Mouse (Mus musculus) liver, postnatal 0 days (tissue): ENCODE measurements around the gene Slc38a10. TPM values are rescaled to one million over a fixed set of nuclear protein-coding genes. Genes with fewer than 3 reads are reported as not detected.
A peak's percentile ranks its signal among the peaks of the same experiment; 100 is the strongest.

Source experiments
- ATAC-seq: fragments of 200-750 bp; cut with Nextera tagmentation; 2 replicates; pipeline ENCODE4 v1.8.0; 2017; ENCODE audit warnings: mild to moderate bottlenecking, moderate library complexity
- DNase-seq: peaks from one replicate; pipeline ENCODE4 v3.0.0-alpha.2; 2016
- H3K27ac ChIP-seq: fragments of 300-500 bp; sonication (generic); 2 replicates; pipeline ENCODE4 v1.5.1; 2014; ENCODE audit warnings: antibody characterized with exemption, moderate library complexity, mild to moderate bottlenecking, low read depth
- H3K27me3 ChIP-seq: fragments of 300-500 bp; sonication (generic); 2 replicates; pipeline ENCODE4 v1.6.1; 2014; ENCODE audit warnings: low read length, control low read depth, mixed read lengths; ENCODE audit not compliant: insufficient read depth
- H3K36me3 ChIP-seq: fragments of 300-500 bp; sonication (generic); replicated peaks from 2 replicates; pipeline ENCODE4 v1.6.1; 2014; ENCODE audit warnings: mild to moderate bottlenecking, control low read depth, low read length, moderate library complexity, mixed read lengths; ENCODE audit not compliant: insufficient read depth
- H3K4me1 ChIP-seq: fragments of 300-500 bp; sonication (generic); 2 replicates; pipeline ENCODE4 v1.6.1; 2014; ENCODE audit warnings: antibody characterized with exemption, mild to moderate bottlenecking, control low read depth; ENCODE audit not compliant: insufficient read depth
- H3K4me2 ChIP-seq: fragments of 300-500 bp; sonication (generic); 2 replicates; pipeline ENCODE4 v1.6.1; 2014; ENCODE audit warnings: low read depth, mild to moderate bottlenecking, low read length, moderate library complexity, mixed read lengths
- H3K4me3 ChIP-seq: fragments of 300-500 bp; sonication (generic); 2 replicates; pipeline ENCODE4 v1.5.1; 2014; ENCODE audit warnings: low read depth, low read length
- H3K9ac ChIP-seq: fragments of 300-500 bp; sonication (generic); replicated peaks from 2 replicates; pipeline ENCODE4 v1.6.1; 2014; ENCODE audit warnings: mild to moderate bottlenecking, moderate library complexity
- H3K9me3 ChIP-seq: fragments of 300-500 bp; sonication (generic); 2 replicates; pipeline ENCODE4 v1.6.1; 2016; ENCODE audit warnings: mild to moderate bottlenecking, control low read depth, low read length, mixed read lengths
- CTCF ChIP-seq: sonication (generic); IDR thresholded peaks from 2 replicates; pipeline ENCODE4 v1.5.1; 2016; ENCODE audit warnings: antibody characterized with exemption, low read depth
- EP300 ChIP-seq: IDR thresholded peaks from 2 replicates; pipeline ENCODE4 v1.6.1; 2016; ENCODE audit warnings: antibody characterized with exemption, low read depth, mild to moderate bottlenecking
- WGBS: fragments of 180-500 bp; shearing (Covaris S2); extraction: QIAGEN DNeasy Blood & Tissue Kit; methylation state at CpG from one replicate; pipeline ENCODE4 v1.1.7; 2014; ENCODE audit not compliant: insufficient replicate concordance; 5-methylcytosine and 5-hydroxymethylcytosine counted together
- polyA plus RNA-seq: library from polyadenylated mRNA; unstranded; fragments of >200 nt; fragmentation: Nextera tagmentation; extraction: Ambion mirVana; gene quantifications from 2 replicates; pipeline ENCODE4 v1.2.1, GENCODE M21; 2015

Gene Slc38a10
- polyA plus RNA-seq, 1 experiment from 2014 or later, result 28.0 TPM

DNA sequence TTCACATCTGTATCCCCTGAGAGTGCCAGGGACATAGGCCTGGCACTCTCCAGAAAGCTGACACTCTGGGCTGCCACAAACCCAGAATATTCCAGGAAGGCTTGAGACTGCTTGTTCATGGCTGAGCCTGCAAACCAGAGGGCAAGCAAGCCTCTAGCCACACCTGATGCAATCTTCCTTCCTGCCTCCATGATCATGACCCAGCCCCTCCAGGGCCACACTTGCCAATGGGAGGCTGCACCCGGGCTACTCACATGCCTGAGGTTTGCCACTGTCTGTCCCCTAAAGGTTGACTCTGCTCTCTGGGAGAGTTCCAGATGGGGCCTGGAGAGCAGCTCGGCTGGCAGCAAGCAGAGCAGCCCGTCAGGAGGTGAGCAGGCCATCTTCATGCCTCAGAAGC, 30.2 kb upstream of the Slc38a10 start:
- Histone ChIP-seq H3K4me1 (peaks cover 8% of the 10 kb centered on the region; the same call in 1 of the 2 replicates), H3K4me3 (no peak overlapping the region), H3K27me3 (peaks cover 14% of the 10 kb centered on the region), H3K4me2 (no peak overlapping the region), H3K27ac (no peak overlapping the region), H3K36me3 (no peaks in the 10 kb centered on the region), H3K9ac (no peak overlapping the region), H3K9me3 (no peaks in the 10 kb centered on the region)
- WGBS, result 53% methylated on average over 3 of the region's 3 CpGs
- no peak for TF ChIP-seq CTCF
- no peak for DNase-seq
- ATAC-seq, result no peak

- H3K4me3 ChIP-seq, result no peak overlapping the region
- no peak overlapping the region for H3K9ac ChIP-seq
- H3K9me3 ChIP-seq, result no peaks in the 10 kb centered on the region
- ATAC-seq (no peak), DNase-seq (no peak)
- WGBS, result 33% methylated on average over 4 of the region's 4 CpGs
- no peak overlapping the region for H3K27ac ChIP-seq
- no peaks in the 10 kb centered on the region for H3K27me3 ChIP-seq
- no peak overlapping the region for H3K4me2 ChIP-seq
- no peaks in the 10 kb centered on the region for H3K36me3 ChIP-seq
- TF ChIP-seq CTCF (no peak), EP300 (no peak)
- H3K4me1 ChIP-seq, result peaks cover 4% of the 10 kb centered on the region; the same call in 1 of the 2 replicates
These were observed 28.2 kb upstream of the Slc38a10 start for GRCm38 (mm10) chr11:120179374-120179773.

DNA sequence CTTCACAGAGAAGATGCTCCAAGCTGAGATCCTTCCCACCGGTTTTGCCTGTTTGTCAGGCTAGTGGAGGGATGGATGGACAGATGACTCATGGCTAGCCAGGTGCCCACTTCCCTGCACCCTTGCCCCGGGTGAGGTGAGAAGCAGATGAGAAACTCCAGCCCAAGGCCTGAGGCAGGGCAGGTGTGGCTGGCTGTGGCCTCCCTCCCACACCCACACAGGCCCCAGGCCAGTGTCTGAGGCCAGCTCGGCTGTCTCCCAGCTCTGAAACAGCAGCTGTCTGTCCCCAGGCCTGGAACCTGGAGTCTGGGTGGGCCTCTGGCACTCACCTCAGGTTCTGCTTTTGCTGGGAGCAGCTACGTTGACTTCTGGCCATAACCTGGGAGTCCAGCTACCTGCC, 24.8 kb upstream of the Slc38a10 start:
- H3K4me2 ChIP-seq, result no peak overlapping the region
- no peak overlapping the region for H3K27ac ChIP-seq
- H3K36me3 ChIP-seq, result no peaks in the 10 kb centered on the region
- ATAC-seq (no peak), DNase-seq (no peak)
- no peaks in the 10 kb centered on the region for H3K4me1 ChIP-seq
- WGBS, result 71% methylated on average over 4 of the region's 4 CpGs
- no peak for TF ChIP-seq EP300
- no peak for TF ChIP-seq CTCF
- no peak overlapping the region for H3K9ac ChIP-seq
- H3K9me3 ChIP-seq, result no peaks in the 10 kb centered on the region
- no peak overlapping the region for H3K4me3 ChIP-seq
- no peaks in the 10 kb centered on the region for H3K27me3 ChIP-seq

DNA sequence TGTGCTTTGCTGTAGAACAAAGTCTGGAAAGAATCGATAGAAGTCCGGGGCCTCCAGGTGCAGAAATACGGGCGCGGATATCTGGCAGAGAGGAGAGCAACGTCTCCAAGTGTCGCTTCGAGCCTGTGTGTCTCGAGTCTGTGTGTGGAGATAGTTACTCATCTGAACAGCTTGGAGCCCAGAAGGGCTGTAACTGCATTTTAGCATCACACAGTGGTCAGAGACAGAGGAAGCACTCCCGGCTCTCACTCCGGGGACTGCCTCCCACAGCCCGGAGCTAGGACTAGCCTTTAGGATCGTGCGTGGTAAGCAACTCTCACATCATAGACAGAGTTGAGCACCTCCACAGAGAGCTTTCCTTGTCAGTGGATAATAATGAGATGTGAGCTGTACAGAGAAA, 22.1 kb upstream of the Slc38a10 start:
- 85% methylated on average over 14 of the region's 14 CpGs for WGBS
- H3K27me3 ChIP-seq, result no peaks in the 10 kb centered on the region
- no peak overlapping the region for H3K4me3 ChIP-seq
- H3K27ac ChIP-seq, result no peak overlapping the region
- no peaks in the 10 kb centered on the region for H3K9me3 ChIP-seq
- DNase-seq (no peak), ATAC-seq (no peak)
- H3K36me3 ChIP-seq, result no peaks in the 10 kb centered on the region
- no peak overlapping the region for H3K9ac ChIP-seq
- TF ChIP-seq EP300, result no peak
- TF ChIP-seq CTCF, result no peak
- H3K4me2 ChIP-seq, result no peak overlapping the region
- H3K4me1 ChIP-seq, result no peaks in the 10 kb centered on the region

DNA sequence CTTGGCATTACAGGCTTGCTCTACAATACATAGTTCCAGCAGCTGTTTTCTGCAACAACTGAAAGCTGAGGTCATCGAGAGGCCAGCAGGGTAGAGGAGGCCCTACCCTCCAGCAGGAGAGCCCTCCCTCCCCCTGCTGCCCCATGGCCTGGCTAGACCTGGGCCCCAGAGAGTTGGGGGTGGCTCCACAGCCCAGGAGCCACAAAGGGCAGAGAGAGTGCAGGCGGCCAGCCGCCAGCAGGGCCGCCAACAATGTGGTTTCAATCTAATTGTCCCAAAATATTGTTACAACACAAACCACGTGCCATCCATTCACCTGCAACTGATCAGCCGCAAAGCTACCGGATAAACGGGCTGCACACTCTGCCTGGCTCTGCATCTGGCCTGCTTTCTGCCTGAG, 20.0 kb upstream of the Slc38a10 start:
- H3K36me3 ChIP-seq, result no peaks in the 10 kb centered on the region
- DNase-seq (no peak), ATAC-seq (peak; percentile 39; the same call in 1 of the 2 replicates)
- H3K27ac ChIP-seq, result no peak overlapping the region
- no peaks in the 10 kb centered on the region for H3K9me3 ChIP-seq
- no peak overlapping the region for H3K4me3 ChIP-seq
- H3K4me2 ChIP-seq, result no peak overlapping the region
- WGBS, result 45% methylated on average over 8 of the region's 8 CpGs
- TF ChIP-seq EP300, result no peak
- no peak for TF ChIP-seq CTCF
- H3K27me3 ChIP-seq, result no peaks in the 10 kb centered on the region
- H3K4me1 ChIP-seq, result 0 out of 2 replicates have a peak, but pooled peaks cover 3% of the 10 kb centered on the region
- H3K9ac ChIP-seq, result no peak overlapping the region

- H3K4me2 ChIP-seq, result peak overlapping the region; percentile 35
- H3K9me3 ChIP-seq, result no peaks in the 10 kb centered on the region
- peak; percentile 73 for DNase-seq
- no peak overlapping the region for H3K4me3 ChIP-seq
- H3K4me1 ChIP-seq, result 0 out of 2 replicates have a peak, but pooled peaks cover 3% of the 10 kb centered on the region
- H3K36me3 ChIP-seq, result no peaks in the 10 kb centered on the region
- no peaks in the 10 kb centered on the region for H3K27me3 ChIP-seq
- TF ChIP-seq EP300 (no peak), CTCF (peak; percentile 79)
- no peak overlapping the region for H3K9ac ChIP-seq
- WGBS, result 30% methylated on average over 21 of the region's 21 CpGs
- no peak overlapping the region for H3K27ac ChIP-seq
- peak; percentile 74 for ATAC-seq
These were observed 18.3 kb upstream of the Slc38a10 start for GRCm38 (mm10) chr11:120169208-120169992.

GRCm38 (mm10) chr11:120168516-120168915, 17.4 kb upstream of the Slc38a10 start:
- Histone ChIP-seq H3K27ac (no peak overlapping the region), H3K4me2 (no peak overlapping the region), H3K4me1 (0 out of 2 replicates have a peak, but pooled peaks cover 3% of the 10 kb centered on the region), H3K9ac (no peak overlapping the region), H3K9me3 (no peaks in the 10 kb centered on the region), H3K36me3 (no peaks in the 10 kb centered on the region), H3K27me3 (no peaks in the 10 kb centered on the region), H3K4me3 (no peak overlapping the region)
- 78% methylated on average over 8 of the region's 8 CpGs for WGBS
- ATAC-seq, result no peak
- DNase-seq, result no peak
- TF ChIP-seq EP300 (no peak), CTCF (no peak)
